Mouse (Mus musculus) heart, postnatal 0 days (tissue): Measurements from ENCODE around the gene Ccdc170.

ENCODE experiments used
- CTCF ChIP-seq: IDR thresholded peaks from 2 replicates; pipeline ENCODE4 v1.5.1; 2016; ENCODE audit warnings: antibody characterized with exemption, control low read depth, low read depth
- EP300 ChIP-seq: IDR thresholded peaks from 2 replicates; pipeline ENCODE4 v1.6.1; 2016; ENCODE audit warnings: antibody characterized with exemption, low read depth

DNA sequence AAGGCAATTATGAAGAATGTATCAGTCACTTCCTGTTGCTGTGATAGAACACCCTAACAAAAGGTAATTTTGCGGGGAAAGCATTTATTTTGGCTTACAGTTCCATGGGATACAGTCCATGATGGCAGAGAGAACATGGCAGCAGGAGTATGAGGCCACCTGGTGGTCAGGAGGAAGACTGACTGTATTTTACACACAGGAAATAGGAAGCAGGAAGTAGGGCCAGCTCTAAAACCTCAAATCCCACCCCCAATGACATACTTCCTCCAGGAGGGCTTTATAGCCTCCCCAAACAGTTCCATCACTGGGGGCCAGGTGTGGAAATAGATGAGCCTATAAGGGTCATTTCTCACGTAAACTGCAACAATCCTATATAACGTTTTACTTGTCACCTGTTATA, 39.8 kb downstream of the Ccdc170 start:
- no peak for TF ChIP-seq EP300
- TF ChIP-seq CTCF: no peak
